Mouse (Mus musculus): ENCODE measurements around the gene Zfp3. TPM values are rescaled to one million over a fixed set of nuclear protein-coding genes. Genes with fewer than 3 reads are reported as not detected.

The Zfp3 gene
- polyA plus RNA-seq, 1 experiment: 1.7 TPM

- Histone ChIP-seq H3K27me3 (replicated peaks; ENCODE audit: control insufficient read depth, insufficient read depth, low read length) (no peaks in the 10 kb centered on the region), H3K27ac (ENCODE audit: insufficient read depth, low read depth, low read length) (no peak overlapping the region), H3K4me1 (ENCODE audit: control insufficient read depth, insufficient read depth, low read length) (peaks cover 14% of the 10 kb centered on the region; the same call in 1 of the 2 replicates), H3K36me3 (ENCODE audit: control insufficient read depth, insufficient read depth, low read length) (peaks cover 8% of the 10 kb centered on the region), H3K4me3 (ENCODE audit: insufficient read depth, low read depth, low read length) (no peak overlapping the region)
- TF ChIP-seq CTCF (conservative IDR thresholded peaks at IDR 0.05; ENCODE audit: insufficient read depth, insufficient read length, low read depth, low read length) (no peak), POLR2A (IDR thresholded peaks at IDR 0.05; ENCODE audit: low read depth, low read length) (no peak)
- no peak for DNase-seq
- 88% methylated on average over 5 of the region's 5 CpGs for WGBS
These were observed 36.6 kb upstream of the Zfp3 start for GRCm38 (mm10) chr11:70727385-70727784.

GRCm38 (mm10) chr11:70730427-70731038 is 33.5 kb upstream of the Zfp3 start:
- Histone ChIP-seq H3K36me3 (ENCODE audit: control insufficient read depth, insufficient read depth, low read length) (peaks cover 5% of the 10 kb centered on the region), H3K4me1 (ENCODE audit: control insufficient read depth, insufficient read depth, low read length) (peaks cover 7% of the 10 kb centered on the region; the same call in 1 of the 2 replicates), H3K27me3 (replicated peaks; ENCODE audit: control insufficient read depth, insufficient read depth, low read length) (no peaks in the 10 kb centered on the region), H3K4me3 (ENCODE audit: insufficient read depth, low read depth, low read length) (no peak overlapping the region), H3K27ac (ENCODE audit: insufficient read depth, low read depth, low read length) (peak overlapping the region; percentile 24)
- WGBS: 47% methylated on average over 9 of the region's 9 CpGs
- no peak for TF ChIP-seq POLR2A (IDR thresholded peaks at IDR 0.05; ENCODE audit: low read depth, low read length)
- TF ChIP-seq CTCF (conservative IDR thresholded peaks at IDR 0.05; ENCODE audit: insufficient read depth, insufficient read length, low read depth, low read length): no peak
- peak; percentile 81 for DNase-seq

GRCm38 (mm10) chr11:70731178-70731577 is 32.8 kb upstream of the Zfp3 start:
- H3K27ac ChIP-seq (ENCODE audit: insufficient read depth, low read depth, low read length): peak overlapping the region; percentile 24

GRCm38 (mm10) chr11:70733256-70733655 is 30.8 kb upstream of the Zfp3 start:
- Histone ChIP-seq H3K27me3 (replicated peaks; ENCODE audit: control insufficient read depth, insufficient read depth, low read length) (no peaks in the 10 kb centered on the region), H3K4me3 (ENCODE audit: insufficient read depth, low read depth, low read length) (no peak overlapping the region), H3K27ac (ENCODE audit: insufficient read depth, low read depth, low read length) (no peak overlapping the region), H3K4me1 (ENCODE audit: control insufficient read depth, insufficient read depth, low read length) (peaks cover 7% of the 10 kb centered on the region; the same call in 1 of the 2 replicates), H3K36me3 (ENCODE audit: control insufficient read depth, insufficient read depth, low read length) (no peaks in the 10 kb centered on the region; the same call in 1 of the 2 replicates)
- no peak for DNase-seq
- WGBS: 76% methylated on average over 5 of the region's 5 CpGs
- TF ChIP-seq CTCF (conservative IDR thresholded peaks at IDR 0.05; ENCODE audit: insufficient read depth, insufficient read length, low read depth, low read length): no peak
- TF ChIP-seq POLR2A (IDR thresholded peaks at IDR 0.05; ENCODE audit: low read depth, low read length): no peak

More at GRCm38 (mm10) chr11:70731178-70731577, 32.8 kb upstream of the Zfp3 start:
- no peaks in the 10 kb centered on the region for H3K27me3 ChIP-seq (replicated peaks; ENCODE audit: control insufficient read depth, insufficient read depth, low read length)
- TF ChIP-seq POLR2A (IDR thresholded peaks at IDR 0.05; ENCODE audit: low read depth, low read length) (no peak), CTCF (conservative IDR thresholded peaks at IDR 0.05; ENCODE audit: insufficient read depth, insufficient read length, low read depth, low read length) (no peak)
- peaks cover 7% of the 10 kb centered on the region; the same call in 1 of the 2 replicates for H3K4me1 ChIP-seq (ENCODE audit: control insufficient read depth, insufficient read depth, low read length)
- H3K36me3 ChIP-seq (ENCODE audit: control insufficient read depth, insufficient read depth, low read length): peaks cover 2% of the 10 kb centered on the region
- WGBS: 34% methylated on average over 5 of the region's 5 CpGs
- H3K4me3 ChIP-seq (ENCODE audit: insufficient read depth, low read depth, low read length): no peak overlapping the region
- no peak for DNase-seq

GRCm38 (mm10) chr11:70737749-70738148 is 26.3 kb upstream of the Zfp3 start:
- Histone ChIP-seq H3K36me3 (ENCODE audit: control insufficient read depth, insufficient read depth, low read length) (no peaks in the 10 kb centered on the region), H3K27ac (ENCODE audit: insufficient read depth, low read depth, low read length) (no peak overlapping the region), H3K4me3 (ENCODE audit: insufficient read depth, low read depth, low read length) (no peak overlapping the region), H3K4me1 (ENCODE audit: control insufficient read depth, insufficient read depth, low read length) (no peaks in the 10 kb centered on the region), H3K27me3 (replicated peaks; ENCODE audit: control insufficient read depth, insufficient read depth, low read length) (no peaks in the 10 kb centered on the region)
- TF ChIP-seq POLR2A (IDR thresholded peaks at IDR 0.05; ENCODE audit: low read depth, low read length) (no peak), CTCF (conservative IDR thresholded peaks at IDR 0.05; ENCODE audit: insufficient read depth, insufficient read length, low read depth, low read length) (no peak)
- WGBS: 48% methylated on average over 5 of the region's 5 CpGs
- peak; percentile 42 for DNase-seq

GRCm38 (mm10) chr11:70741603-70742002 is 22.4 kb upstream of the Zfp3 start:
- WGBS: 92% methylated on average over 3 of the region's 3 CpGs
- no peaks in the 10 kb centered on the region for H3K27me3 ChIP-seq (replicated peaks; ENCODE audit: control insufficient read depth, insufficient read depth, low read length)
- no peak overlapping the region for H3K4me3 ChIP-seq (ENCODE audit: insufficient read depth, low read depth, low read length)
- no peaks in the 10 kb centered on the region for H3K4me1 ChIP-seq (ENCODE audit: control insufficient read depth, insufficient read depth, low read length)
- TF ChIP-seq CTCF (conservative IDR thresholded peaks at IDR 0.05; ENCODE audit: insufficient read depth, insufficient read length, low read depth, low read length) (no peak), POLR2A (IDR thresholded peaks at IDR 0.05; ENCODE audit: low read depth, low read length) (no peak)
- no peak overlapping the region for H3K27ac ChIP-seq (ENCODE audit: insufficient read depth, low read depth, low read length)
- no peak for DNase-seq
- H3K36me3 ChIP-seq (ENCODE audit: control insufficient read depth, insufficient read depth, low read length): no peaks in the 10 kb centered on the region

- TF ChIP-seq POLR2A (IDR thresholded peaks at IDR 0.05; ENCODE audit: low read depth, low read length): no peak
- no peak for TF ChIP-seq CTCF (conservative IDR thresholded peaks at IDR 0.05; ENCODE audit: insufficient read depth, insufficient read length, low read depth, low read length)
- 74% methylated on average over 7 of the region's 7 CpGs for WGBS
- no peak for DNase-seq
These were observed 21.9 kb upstream of the Zfp3 start for GRCm38 (mm10) chr11:70742117-70742516.

More at GRCm38 (mm10) chr11:70742117-70742516, 21.9 kb upstream of the Zfp3 start:
- H3K4me3 ChIP-seq (ENCODE audit: insufficient read depth, low read depth, low read length): no peak overlapping the region
- H3K27me3 ChIP-seq (replicated peaks; ENCODE audit: control insufficient read depth, insufficient read depth, low read length): no peaks in the 10 kb centered on the region
- no peaks in the 10 kb centered on the region for H3K4me1 ChIP-seq (ENCODE audit: control insufficient read depth, insufficient read depth, low read length)
- H3K27ac ChIP-seq (ENCODE audit: insufficient read depth, low read depth, low read length): no peak overlapping the region
- no peaks in the 10 kb centered on the region for H3K36me3 ChIP-seq (ENCODE audit: control insufficient read depth, insufficient read depth, low read length)
